Mouse (Mus musculus) stomach, postnatal 0 days (tissue): ENCODE measurements at regions not wholly inside any gene's neighbourhood (a gene's known extent, or its start where the extent isn't known, plus 50 kb on each side); places are given as distances from the start of the nearest gene placed in this dataset.

Experiments
- ATAC-seq: fragments of 200-750 bp; cut with Nextera tagmentation; 2 replicates; pipeline ENCODE4 v1.8.0; 2017; ENCODE audit not compliant: low FRiP score, low TSS enrichment
- DNase-seq: peaks from one replicate; pipeline ENCODE4 v3.0.0-alpha.2; 2016; ENCODE audit warnings: low spot score
- H3K27ac ChIP-seq: fragments of 300-500 bp; sonication (generic); replicated peaks from 2 replicates; pipeline ENCODE4 v1.5.1; 2014; ENCODE audit warnings: mild to moderate bottlenecking, control low read depth
- H3K27me3 ChIP-seq: fragments of 300-500 bp; sonication (generic); 2 replicates; pipeline ENCODE4 v1.6.1; 2014; ENCODE audit warnings: low read length; ENCODE audit not compliant: control insufficient read depth, insufficient read depth
- H3K36me3 ChIP-seq: fragments of 300-500 bp; sonication (generic); 2 replicates; pipeline ENCODE4 v1.6.1; 2014; ENCODE audit warnings: low read length, mixed read lengths; ENCODE audit not compliant: control insufficient read depth, insufficient read depth
- H3K4me1 ChIP-seq: fragments of 300-500 bp; sonication (generic); replicated peaks from 2 replicates; pipeline ENCODE4 v1.6.1; 2014; ENCODE audit warnings: antibody characterized with exemption; ENCODE audit not compliant: control insufficient read depth, insufficient read depth
- H3K4me2 ChIP-seq: fragments of 300-500 bp; sonication (generic); replicated peaks from 2 replicates; pipeline ENCODE4 v1.6.1; 2014; ENCODE audit warnings: low read depth, mild to moderate bottlenecking, control low read depth, moderate library complexity
- H3K4me3 ChIP-seq: fragments of 300-500 bp; sonication (generic); 2 replicates; pipeline ENCODE4 v1.5.1; 2014; ENCODE audit warnings: low read depth, low read length, control low read depth
- H3K9ac ChIP-seq: fragments of 300-500 bp; sonication (generic); 2 replicates; pipeline ENCODE4 v1.6.1; 2014; ENCODE audit warnings: mild to moderate bottlenecking, low read length, control low read depth, mixed read lengths
- H3K9me3 ChIP-seq: fragments of 300-500 bp; sonication (generic); 2 replicates; pipeline ENCODE4 v1.6.1; 2016; ENCODE audit warnings: low read length; ENCODE audit not compliant: control insufficient read depth
- CTCF ChIP-seq: IDR thresholded peaks from 2 replicates; pipeline ENCODE4 v1.5.1; 2016; ENCODE audit warnings: antibody characterized with exemption, low read depth, mild to moderate bottlenecking, moderate library complexity
- EP300 ChIP-seq: optimal IDR thresholded peaks from 2 replicates; pipeline ENCODE3; 2016; ENCODE audit warnings: antibody characterized with exemption
- WGBS: fragments of 180-500 bp; shearing (Covaris S2); extraction: QIAGEN DNeasy Blood & Tissue Kit; methylation state at CpG from one replicate; pipeline ENCODE4 v1.1.7; 2014; 5-methylcytosine and 5-hydroxymethylcytosine counted together

DNA sequence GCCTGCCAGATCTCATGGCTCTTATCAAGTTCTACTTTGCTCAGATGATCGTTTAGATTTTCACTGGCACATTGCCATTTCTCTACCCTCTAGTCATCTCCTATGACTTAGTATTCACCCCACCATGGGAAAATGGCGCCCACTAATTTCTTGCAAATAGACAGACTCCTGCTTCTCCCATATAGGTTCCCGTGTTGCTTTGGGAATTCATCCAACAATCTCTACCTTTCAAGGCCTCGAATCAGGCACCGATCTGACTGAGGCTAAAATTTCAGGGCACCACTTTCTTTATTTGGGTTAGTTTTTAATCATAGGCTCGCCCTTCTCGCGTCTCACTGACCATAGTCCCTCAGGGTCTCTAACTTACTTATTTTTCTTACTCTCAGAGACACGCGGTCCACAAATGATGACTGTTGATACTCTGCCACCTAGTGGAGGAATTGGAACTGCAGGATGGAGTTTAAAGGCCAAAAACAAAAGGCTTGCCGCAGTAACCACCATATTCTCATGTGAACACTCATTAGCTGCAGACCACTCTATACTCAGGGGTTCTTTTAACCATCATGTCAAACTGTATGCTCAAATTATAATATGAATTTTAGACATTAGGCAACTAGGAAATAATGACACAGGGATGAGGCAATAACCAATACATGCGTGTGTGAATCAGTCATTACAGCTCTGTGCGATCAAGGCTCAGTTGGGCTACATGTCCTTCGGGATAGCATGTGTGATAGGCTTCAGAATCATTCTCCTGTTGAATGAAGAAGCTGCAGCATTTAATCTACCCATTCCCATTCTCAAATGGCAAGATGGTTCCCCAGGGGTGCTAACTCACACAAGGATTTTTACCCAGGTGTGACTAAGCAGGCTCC is 119.5 kb upstream of the Nhs start:
- H3K27ac ChIP-seq = no peak overlapping the region
- H3K4me3 ChIP-seq = no peak overlapping the region
- TF ChIP-seq EP300 (no peak), CTCF (peak; percentile 80)
- no peaks in the 10 kb centered on the region for H3K9me3 ChIP-seq
- no peaks in the 10 kb centered on the region for H3K36me3 ChIP-seq
- H3K9ac ChIP-seq = no peak overlapping the region
- ATAC-seq (no peak), DNase-seq (peak; percentile 19)
- H3K4me1 ChIP-seq = no peaks in the 10 kb centered on the region
- H3K27me3 ChIP-seq = no peaks in the 10 kb centered on the region
- no peak overlapping the region for H3K4me2 ChIP-seq
- WGBS = 55% methylated on average over 14 of the region's 14 CpGs

DNA sequence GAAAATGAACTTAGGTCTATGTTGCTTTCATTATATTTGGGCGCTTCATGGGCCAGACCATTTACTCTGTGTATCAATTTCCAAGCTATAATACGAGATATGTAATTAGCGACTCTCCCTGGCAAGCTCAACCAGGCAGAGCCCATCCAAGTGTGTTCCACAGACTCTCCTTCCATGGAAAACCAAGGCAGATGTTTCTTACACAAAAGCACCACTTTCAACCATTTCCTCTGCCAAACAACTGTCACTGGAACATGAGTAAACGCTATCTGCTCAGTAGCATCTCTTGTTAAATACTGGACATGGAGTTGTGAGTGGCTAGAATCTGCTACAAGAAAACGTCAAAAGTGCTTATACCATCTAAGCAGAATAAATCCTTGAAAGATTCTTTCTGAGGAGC is 115.1 kb upstream of the Nhs start:
- H3K27ac ChIP-seq = no peak overlapping the region
- no peak overlapping the region for H3K9ac ChIP-seq
- H3K4me3 ChIP-seq = no peak overlapping the region
- no peak overlapping the region for H3K4me2 ChIP-seq
- DNase-seq (no peak), ATAC-seq (no peak)
- no peaks in the 10 kb centered on the region for H3K9me3 ChIP-seq
- no peaks in the 10 kb centered on the region for H3K4me1 ChIP-seq
- H3K36me3 ChIP-seq = no peaks in the 10 kb centered on the region
- no peaks in the 10 kb centered on the region for H3K27me3 ChIP-seq
- TF ChIP-seq EP300 (no peak), CTCF (no peak)
- WGBS = 62% methylated on average over 5 of the region's 5 CpGs

DNA sequence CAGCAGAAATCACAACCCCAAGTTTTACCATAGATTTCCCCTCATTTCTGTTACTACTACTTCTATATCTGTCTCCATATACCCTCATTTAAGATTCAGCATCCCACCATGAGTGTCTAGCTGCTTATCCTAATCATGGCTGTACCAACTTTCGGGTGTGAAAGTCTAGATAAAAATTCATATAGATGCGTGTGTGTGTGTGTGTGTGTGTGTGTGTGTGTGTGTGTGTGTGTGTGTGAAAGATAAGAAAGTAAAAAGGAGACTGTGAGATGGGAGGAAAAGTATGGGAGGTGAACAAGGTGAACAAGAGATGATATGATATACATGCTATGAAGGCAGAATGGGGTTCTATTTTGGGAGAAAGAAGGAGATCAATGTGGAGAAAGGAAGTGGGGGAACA is 111.7 kb upstream of the Nhs start:
- Histone ChIP-seq H3K9ac (no peak overlapping the region), H3K4me1 (no peaks in the 10 kb centered on the region), H3K4me3 (no peak overlapping the region), H3K36me3 (no peaks in the 10 kb centered on the region), H3K9me3 (no peaks in the 10 kb centered on the region), H3K27ac (no peak overlapping the region), H3K4me2 (no peak overlapping the region), H3K27me3 (no peaks in the 10 kb centered on the region)
- 73% methylated on average over 2 of the region's 2 CpGs for WGBS
- TF ChIP-seq CTCF = no peak
- no peak for TF ChIP-seq EP300
- DNase-seq (no peak), ATAC-seq (no peak)

DNA sequence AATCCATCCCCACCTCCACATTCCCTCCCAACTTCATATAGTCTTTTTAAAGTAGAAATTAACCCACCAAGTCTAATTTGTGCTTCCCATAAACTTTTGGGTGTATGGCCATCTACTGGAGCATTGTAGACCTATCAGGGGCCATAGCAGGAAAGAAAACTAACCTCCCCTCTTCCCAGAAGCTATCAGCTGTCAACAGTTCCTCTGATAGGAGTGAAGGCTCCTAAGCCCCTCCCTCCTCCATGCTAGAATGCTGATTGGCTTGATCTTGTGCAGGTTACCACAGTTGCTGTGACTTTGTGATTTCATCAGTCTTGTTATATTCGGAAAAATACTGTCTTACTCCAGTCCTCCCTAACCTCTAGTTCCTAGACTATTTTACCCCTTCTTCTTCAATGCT is 109.4 kb upstream of the Nhs start:
- H3K4me3 ChIP-seq = no peak overlapping the region
- DNase-seq = no peak
- H3K36me3 ChIP-seq = no peaks in the 10 kb centered on the region
- no peaks in the 10 kb centered on the region for H3K27me3 ChIP-seq
- H3K4me1 ChIP-seq = no peaks in the 10 kb centered on the region
- H3K4me2 ChIP-seq = no peak overlapping the region
- ATAC-seq = no peak
- H3K27ac ChIP-seq = no peak overlapping the region
- no peak for TF ChIP-seq CTCF
- no peak for TF ChIP-seq EP300
- 90% methylated on average over 1 of the region's 1 CpGs for WGBS
- no peaks in the 10 kb centered on the region for H3K9me3 ChIP-seq
- H3K9ac ChIP-seq = no peak overlapping the region

DNA sequence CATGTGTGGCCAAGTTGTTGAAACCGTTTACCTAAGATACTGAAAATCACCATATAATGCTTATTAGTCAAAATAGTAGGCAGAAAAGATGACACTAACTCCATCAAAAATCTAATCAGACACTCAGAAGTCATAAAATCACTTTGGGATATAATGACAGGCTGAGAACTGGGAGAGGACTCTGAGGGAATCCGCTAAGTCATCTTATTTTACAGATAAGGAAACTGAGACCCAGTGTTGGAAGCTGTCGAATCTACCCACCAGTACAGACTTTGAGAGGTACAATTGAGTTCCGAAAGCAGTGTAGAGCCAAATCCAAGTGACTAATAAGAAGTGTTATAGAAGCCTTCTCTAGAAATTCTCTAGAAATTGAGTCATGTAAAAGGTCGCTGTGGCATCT is 108.6 kb upstream of the Nhs start:
- ATAC-seq (no peak), DNase-seq (no peak)
- Histone ChIP-seq H3K4me1 (no peaks in the 10 kb centered on the region), H3K4me2 (no peak overlapping the region), H3K27me3 (no peaks in the 10 kb centered on the region), H3K9me3 (no peaks in the 10 kb centered on the region), H3K36me3 (no peaks in the 10 kb centered on the region), H3K4me3 (no peak overlapping the region), H3K27ac (no peak overlapping the region), H3K9ac (no peak overlapping the region)
- 79% methylated on average over 5 of the region's 5 CpGs for WGBS
- TF ChIP-seq CTCF (no peak), EP300 (no peak)

DNA sequence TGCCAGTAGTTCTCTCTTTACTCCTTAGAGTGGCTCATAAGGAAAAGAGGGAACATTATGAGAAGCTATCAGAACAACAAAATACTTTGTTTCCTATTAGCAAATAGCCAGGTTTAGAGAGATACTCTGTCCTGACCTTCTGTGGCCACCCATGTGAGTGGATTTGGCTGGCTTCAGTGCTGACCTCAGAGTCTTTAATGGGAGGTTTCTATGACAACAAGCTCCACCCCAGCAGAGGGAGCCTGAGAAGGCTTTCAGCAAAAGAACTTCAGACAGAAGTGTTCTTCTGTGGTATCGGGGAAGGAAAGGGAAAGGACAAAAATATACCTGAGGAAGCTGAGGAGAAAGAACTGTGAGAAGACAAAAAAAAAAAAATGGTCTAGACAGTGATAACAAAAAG is 108.1 kb upstream of the Nhs start:
- Histone ChIP-seq H3K9me3 (no peaks in the 10 kb centered on the region), H3K9ac (no peak overlapping the region), H3K4me1 (no peaks in the 10 kb centered on the region), H3K4me3 (no peak overlapping the region), H3K27ac (no peak overlapping the region), H3K27me3 (no peaks in the 10 kb centered on the region), H3K4me2 (no peak overlapping the region), H3K36me3 (no peaks in the 10 kb centered on the region)
- DNase-seq (no peak), ATAC-seq (no peak)
- no peak for TF ChIP-seq EP300
- TF ChIP-seq CTCF = no peak
- 11% methylated on average over 1 of the region's 1 CpGs for WGBS
